Mouse (Mus musculus) kidney, adult 2 months (tissue): ENCODE measurements at regions not wholly inside any gene's neighbourhood (a gene's known extent, or its start where the extent isn't known, plus 50 kb on each side); places are given as distances from the start of the nearest gene placed in this dataset.

Experiments
- DNase-seq: peaks from one replicate; pipeline ENCODE4 v3.0.0; 2021
- H3K27ac ChIP-seq: fragments of 200-500 bp; 2 replicates; pipeline ENCODE4 v1.5.1; 2012; ENCODE audit warnings: low read depth, low read length, control low read depth, inconsistent platforms; ENCODE audit not compliant: insufficient read depth
- H3K27me3 ChIP-seq: fragments of 200-500 bp; replicated peaks from 2 replicates; pipeline ENCODE4 v1.6.1; 2012; ENCODE audit warnings: mild to moderate bottlenecking, moderate library complexity, low read length, inconsistent platforms; ENCODE audit not compliant: control insufficient read depth, insufficient read depth
- H3K36me3 ChIP-seq: fragments of 200-500 bp; 2 replicates; pipeline ENCODE4 v1.6.1; 2012; ENCODE audit warnings: mild to moderate bottlenecking, moderate library complexity, low read length, inconsistent platforms; ENCODE audit not compliant: control insufficient read depth, insufficient read depth
- H3K4me1 ChIP-seq: fragments of 200-500 bp; 2 replicates; pipeline ENCODE4 v1.6.1; 2011; ENCODE audit warnings: low read length; ENCODE audit not compliant: control insufficient read depth, insufficient read depth
- H3K4me3 ChIP-seq: fragments of 200-500 bp; 2 replicates; pipeline ENCODE4 v1.5.1; 2011; ENCODE audit warnings: mild to moderate bottlenecking, low read depth, low read length, control low read depth; ENCODE audit not compliant: insufficient read depth
- CTCF ChIP-seq: fragments of 200-500 bp; conservative IDR thresholded peaks from 2 replicates; pipeline ENCODE4 v1.5.1; 2011; ENCODE audit warnings: low read depth, mild to moderate bottlenecking, control low read depth, low read length, moderate library complexity, mixed read lengths; ENCODE audit not compliant: insufficient read depth, insufficient read length
- POLR2A ChIP-seq: fragments of 200-500 bp; IDR thresholded peaks from one replicate; pipeline ENCODE4 v1.6.1; 2011; ENCODE audit warnings: low read depth, low read length, control low read depth
- WGBS: fragments of 180-500 bp; shearing (Covaris S2); methylation state at CpG from one replicate; pipeline ENCODE4 v1.1.7; 2018; 5-methylcytosine and 5-hydroxymethylcytosine counted together

DNA sequence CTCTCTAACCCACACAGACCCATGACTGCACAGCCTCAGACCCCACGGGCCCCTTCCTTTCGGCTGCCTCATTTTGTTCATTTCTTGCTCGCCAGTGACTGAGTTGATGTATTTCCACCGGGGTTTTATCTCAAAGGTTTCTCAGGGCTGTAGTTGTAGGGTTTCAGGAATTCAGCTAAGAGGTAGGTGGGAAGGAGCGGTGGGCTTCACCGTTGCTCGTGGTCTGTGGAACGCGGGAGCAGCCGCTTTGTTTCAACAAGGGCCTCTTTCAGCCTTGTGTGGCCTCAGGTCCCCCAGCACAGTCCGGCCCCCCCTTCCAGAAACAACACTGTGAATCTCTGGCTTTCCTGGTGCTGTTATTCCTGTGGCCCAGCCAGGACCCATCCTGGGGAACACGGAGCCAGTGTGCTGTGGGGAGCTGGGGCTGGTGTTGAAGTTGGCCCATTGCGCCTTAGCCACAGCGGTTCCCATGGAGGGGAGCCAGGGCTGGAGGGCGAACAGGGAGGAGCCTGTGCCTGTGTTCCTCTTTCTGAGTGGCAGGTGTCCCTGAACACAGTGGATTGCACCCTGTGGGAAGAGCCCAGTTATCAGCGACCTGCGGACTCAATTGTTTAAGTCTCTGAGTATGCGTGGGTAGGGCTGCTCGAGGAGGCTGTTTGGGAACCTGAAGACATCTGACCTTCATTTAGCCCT is 68.9 kb upstream of the Slc38a2 start:
- H3K4me3 ChIP-seq, result no peak overlapping the region
- no peak overlapping the region for H3K27ac ChIP-seq
- H3K4me1 ChIP-seq, result peaks cover 2% of the 10 kb centered on the region; the same call in 1 of the 2 replicates
- no peak for DNase-seq
- H3K27me3 ChIP-seq, result no peaks in the 10 kb centered on the region
- TF ChIP-seq POLR2A, result no peak
- TF ChIP-seq CTCF, result no peak
- H3K36me3 ChIP-seq, result no peaks in the 10 kb centered on the region
- WGBS, result 78% methylated on average over 19 of the region's 19 CpGs

DNA sequence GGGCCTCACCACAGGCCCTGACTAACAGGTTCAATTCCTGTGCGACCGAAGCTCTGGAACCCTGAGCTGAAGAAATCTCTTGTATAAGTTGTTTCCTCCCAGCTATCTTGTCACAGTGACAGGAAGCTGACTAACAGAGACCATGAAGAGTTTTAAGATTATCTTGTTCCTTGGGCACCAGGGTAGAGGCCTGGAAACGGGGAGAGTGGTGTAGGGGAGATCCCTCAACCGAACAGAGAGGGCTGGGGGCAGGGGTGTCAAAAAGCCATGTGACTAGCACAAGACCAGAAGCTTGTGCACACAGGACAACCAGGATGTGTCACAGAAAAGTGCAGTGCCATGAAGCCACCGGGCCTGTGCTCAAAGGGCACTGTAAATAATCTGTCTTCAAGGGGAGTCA is 67.7 kb upstream of the Slc38a2 start:
- 89% methylated on average over 5 of the region's 5 CpGs for WGBS
- Histone ChIP-seq H3K4me1 (peaks cover 2% of the 10 kb centered on the region; the same call in 1 of the 2 replicates), H3K36me3 (no peaks in the 10 kb centered on the region), H3K27me3 (no peaks in the 10 kb centered on the region), H3K4me3 (no peak overlapping the region), H3K27ac (no peak overlapping the region)
- no peak for DNase-seq
- no peak for TF ChIP-seq POLR2A

DNA sequence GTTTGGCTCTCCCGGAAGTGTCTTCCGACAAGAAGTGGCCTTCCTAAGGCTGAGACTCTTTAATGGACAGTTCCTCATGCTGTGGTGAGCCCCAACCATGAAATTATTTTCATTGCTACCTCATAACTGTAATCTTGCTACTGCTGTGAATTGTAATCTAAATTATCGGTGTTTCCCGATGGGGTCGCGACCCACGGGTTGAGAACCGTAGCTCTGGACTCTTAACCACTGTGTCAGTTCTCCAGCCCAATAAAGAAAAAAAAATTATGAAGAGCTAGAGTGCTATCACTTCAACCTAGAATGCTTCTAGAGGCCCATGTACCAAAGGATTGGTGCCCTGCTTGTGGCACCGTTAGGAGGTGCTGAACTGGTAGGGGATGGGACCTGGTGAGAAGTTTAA is 66.7 kb upstream of the Slc38a2 start:
- Histone ChIP-seq H3K36me3 (no peaks in the 10 kb centered on the region), H3K27me3 (no peaks in the 10 kb centered on the region), H3K4me1 (peaks cover 2% of the 10 kb centered on the region; the same call in 1 of the 2 replicates), H3K4me3 (no peak overlapping the region), H3K27ac (no peak overlapping the region)
- 97% methylated on average over 9 of the region's 9 CpGs for WGBS
- no peak for DNase-seq
- no peak for TF ChIP-seq CTCF
- no peak for TF ChIP-seq POLR2A

DNA sequence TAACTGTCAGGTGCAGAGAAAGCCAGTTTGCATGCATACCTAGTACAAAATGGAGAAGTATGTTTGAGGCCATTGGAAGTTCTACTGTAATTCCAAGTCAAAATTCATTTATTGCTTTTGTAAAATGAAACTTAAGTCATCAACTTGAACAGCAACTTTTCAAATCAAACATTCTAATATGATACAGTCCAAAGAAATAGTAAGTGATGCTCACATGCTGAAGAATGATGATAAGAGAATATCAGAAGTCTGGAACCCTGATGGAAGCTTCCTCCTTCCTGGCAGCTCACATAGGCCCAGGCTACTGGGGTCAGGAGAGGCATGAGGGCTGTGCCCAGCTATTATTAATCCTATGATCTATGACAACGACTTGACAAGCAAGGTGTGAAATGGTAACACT is 64.1 kb upstream of the Slc38a2 start:
- H3K27me3 ChIP-seq, result no peaks in the 10 kb centered on the region
- DNase-seq, result no peak
- H3K27ac ChIP-seq, result no peak overlapping the region
- H3K36me3 ChIP-seq, result no peaks in the 10 kb centered on the region
- TF ChIP-seq POLR2A, result no peak
- TF ChIP-seq CTCF, result no peak
- no peaks in the 10 kb centered on the region for H3K4me1 ChIP-seq
- 71% methylated on average over 1 of the region's 1 CpGs for WGBS
- no peak overlapping the region for H3K4me3 ChIP-seq

DNA sequence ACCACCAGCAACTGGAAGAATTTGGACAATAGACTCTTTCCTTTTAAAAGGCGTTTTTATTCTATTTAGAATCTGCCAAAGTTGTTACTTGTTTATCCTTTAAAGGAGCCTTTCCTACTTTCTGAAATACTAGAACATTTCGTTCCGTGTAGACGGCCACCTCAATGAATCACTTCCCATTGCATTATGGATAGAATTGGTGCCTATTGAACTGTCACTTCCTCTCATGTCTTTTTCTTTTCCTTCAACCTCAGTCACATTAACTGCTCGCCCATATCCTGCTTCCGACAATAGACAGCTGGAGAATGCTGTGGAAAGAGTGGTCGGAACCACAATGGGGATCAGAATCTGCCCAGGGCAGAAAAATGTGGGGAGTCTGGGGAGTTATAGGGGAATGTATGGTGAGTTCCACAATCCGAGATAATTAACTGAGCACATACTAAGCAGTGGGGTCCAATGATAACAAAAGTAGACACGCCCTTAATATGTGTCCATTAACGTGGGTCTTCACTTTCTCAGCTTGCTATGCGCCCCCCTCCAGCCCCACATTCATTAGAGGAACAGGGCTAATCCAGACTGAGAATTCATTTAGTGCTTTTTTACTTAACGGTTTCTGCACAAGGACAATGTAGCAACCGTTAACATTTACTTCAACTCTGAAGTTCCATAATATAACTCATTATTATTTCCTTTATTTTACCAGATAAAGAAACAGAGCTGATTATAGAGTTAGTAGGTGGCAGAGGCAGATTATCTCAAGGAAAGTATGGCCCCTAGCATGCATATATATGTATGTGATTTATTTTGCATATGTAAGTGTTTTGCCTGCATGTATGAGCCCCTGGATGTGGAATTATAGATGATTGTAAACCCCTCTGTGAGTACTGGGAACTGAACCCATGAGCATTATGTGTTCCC is 59.8 kb upstream of the Slc38a2 start:
- WGBS, result 61% methylated on average over 13 of the region's 13 CpGs
- no peaks in the 10 kb centered on the region for H3K36me3 ChIP-seq
- TF ChIP-seq POLR2A (no peak), CTCF (no peak)
- H3K4me3 ChIP-seq, result no peak overlapping the region
- no peak overlapping the region for H3K27ac ChIP-seq
- peaks cover 3% of the 10 kb centered on the region; the same call in 1 of the 2 replicates for H3K4me1 ChIP-seq
- no peaks in the 10 kb centered on the region for H3K27me3 ChIP-seq
- DNase-seq, result no peak

DNA sequence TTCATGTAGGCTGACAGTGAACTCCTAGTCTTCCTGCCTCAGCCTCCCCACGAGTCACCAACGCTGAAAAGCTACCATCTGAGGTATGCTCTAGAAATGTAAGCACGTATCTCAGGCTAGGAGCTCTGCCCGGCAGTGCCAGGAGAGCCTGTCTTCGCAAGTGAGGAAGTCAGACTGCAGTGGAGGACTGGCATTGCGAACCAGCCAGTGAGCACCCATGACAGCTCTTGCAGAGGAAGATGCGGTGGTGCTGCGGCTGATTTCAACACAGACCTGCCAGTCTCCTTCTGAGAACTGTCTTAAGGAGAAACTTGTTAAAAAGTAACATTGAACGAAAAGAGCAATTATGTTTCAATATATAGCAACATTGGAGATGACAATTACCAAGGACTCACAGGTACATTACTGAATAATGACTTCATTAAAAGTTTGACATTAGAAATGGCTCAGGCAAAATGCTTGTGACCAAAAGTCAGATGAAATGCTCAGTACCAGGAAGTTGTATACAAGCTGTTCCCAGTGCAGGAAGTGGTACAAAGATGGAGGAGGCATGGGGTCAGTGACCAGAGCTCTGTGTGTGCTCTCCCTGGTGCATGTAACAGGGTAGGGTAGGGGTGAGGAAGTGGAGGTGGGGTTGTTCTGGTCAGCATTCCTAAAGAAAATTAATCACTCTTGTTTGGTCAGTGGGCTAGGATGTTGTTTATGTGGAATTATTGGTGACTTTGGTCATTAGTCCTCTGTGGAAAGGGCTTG is 58.1 kb upstream of the Slc38a2 start:
- Histone ChIP-seq H3K27ac (0 out of 2 replicates have a peak overlapping the region, but pooled peaks have one; percentile 1), H3K4me1 (peaks cover 3% of the 10 kb centered on the region; the same call in 1 of the 2 replicates), H3K4me3 (no peak overlapping the region), H3K36me3 (no peaks in the 10 kb centered on the region), H3K27me3 (no peaks in the 10 kb centered on the region)
- no peak for DNase-seq
- TF ChIP-seq POLR2A (no peak), CTCF (no peak)
- WGBS, result 81% methylated on average over 9 of the region's 9 CpGs

DNA sequence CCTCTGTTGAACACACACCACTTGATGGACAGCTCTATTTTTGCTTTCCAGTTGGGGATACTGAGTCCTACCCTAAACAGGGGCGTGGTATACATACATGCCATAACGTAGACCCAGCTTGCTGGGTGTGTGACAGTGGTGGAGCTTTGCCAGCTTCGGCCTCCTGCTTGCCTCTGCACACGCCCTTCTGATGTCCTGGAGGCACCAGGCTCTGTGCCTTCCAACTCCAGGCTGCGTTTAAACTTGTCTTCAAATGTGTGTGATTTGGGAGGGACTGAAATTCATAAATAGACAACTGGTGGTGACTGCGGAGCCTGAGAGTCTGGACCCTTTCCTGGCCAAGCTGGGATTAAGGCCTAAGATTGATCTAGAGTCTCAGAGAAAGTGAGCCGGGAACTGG is 56.9 kb upstream of the Slc38a2 start:
- Histone ChIP-seq H3K4me3 (no peak overlapping the region), H3K27ac (no peak overlapping the region), H3K4me1 (peaks cover 3% of the 10 kb centered on the region; the same call in 1 of the 2 replicates), H3K27me3 (no peaks in the 10 kb centered on the region), H3K36me3 (no peaks in the 10 kb centered on the region)
- no peak for DNase-seq
- WGBS, result 62% methylated on average over 7 of the region's 7 CpGs
- TF ChIP-seq POLR2A (no peak), CTCF (no peak)
